Mouse (Mus musculus) lung, adult 2 months (tissue): ENCODE results near the gene Plek.

Experiments used
- CTCF ChIP-seq: fragments of 200-500 bp; IDR thresholded peaks from 2 replicates; pipeline ENCODE4 v1.5.1; 2011; ENCODE audit warnings: mild to moderate bottlenecking, low read length, control low read depth; ENCODE audit not compliant: insufficient read depth
- POLR2A ChIP-seq: fragments of 200-500 bp; IDR thresholded peaks from 2 replicates; pipeline ENCODE4 v1.6.1; 2011; ENCODE audit warnings: low read depth, mild to moderate bottlenecking, control low read depth, low read length, borderline replicate concordance; ENCODE audit errors: extremely low read depth

GRCm38 (mm10) chr11:17003757-17004156, 48.4 kb downstream of the Plek start:
- TF ChIP-seq CTCF: no peak
- TF ChIP-seq POLR2A: no peak
